Mouse (Mus musculus) forelimb bud, embryonic 11.5 days (tissue): ENCODE data around the gene Gm20604.
A peak's percentile ranks its signal among the peaks of the same experiment; 100 is the strongest.

Experiments used
- DNase-seq: peaks from one replicate; pipeline ENCODE4 v3.0.0-alpha.2; 2012; ENCODE audit warnings: low read depth, low spot score

Gm20604 gene

GRCm38 (mm10) chr12:102758403-102758756 is at the start of gene Gm20604:
Gene Gm20604 (minus strand): TSS chr12:102758672.
- no peak for DNase-seq

DNA sequence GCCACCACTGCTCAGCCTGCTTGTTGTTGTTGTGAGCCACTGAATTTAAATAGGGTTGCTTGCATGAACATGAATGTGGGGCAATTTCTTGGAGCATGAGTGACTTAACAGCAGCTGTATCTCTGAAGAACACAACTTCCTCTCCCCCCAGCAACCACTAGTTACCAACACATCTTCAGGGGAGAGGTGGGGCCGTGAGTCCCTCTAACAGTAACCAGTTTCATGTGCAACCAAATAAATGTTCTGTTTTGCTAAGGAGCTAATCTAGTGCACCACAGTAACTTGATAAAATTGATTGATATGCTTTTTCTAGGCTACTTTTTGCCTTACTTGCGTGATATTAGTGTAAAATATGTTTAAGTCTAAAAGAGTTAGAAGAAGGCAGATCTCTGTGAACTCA is 41.1 kb upstream of the Gm20604 start:
- no peak for DNase-seq

GRCm38 (mm10) chr12:102787927-102788326 is 29.5 kb upstream of the Gm20604 start:
- no peak for DNase-seq

DNA sequence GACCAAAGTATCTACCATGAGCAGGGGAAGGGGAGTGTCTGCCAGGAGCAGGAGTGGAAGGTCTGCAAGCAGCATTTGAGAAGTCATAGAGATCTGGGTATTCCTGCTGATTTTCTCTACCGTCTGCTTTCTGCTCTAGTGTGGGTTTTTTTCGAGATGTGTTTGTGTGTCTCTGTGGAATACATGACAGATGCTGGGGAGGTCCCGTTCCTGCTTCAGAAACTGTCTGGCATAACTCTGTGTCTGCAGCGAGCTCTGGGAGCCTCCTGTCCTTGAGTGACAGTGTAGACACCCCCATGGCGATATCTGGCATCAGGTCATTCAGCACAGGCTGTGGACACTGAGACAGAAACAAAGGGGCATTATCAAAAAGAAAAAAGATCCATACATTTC is 27.1 kb upstream of the Gm20604 start:
- DNase-seq: no peak

GRCm38 (mm10) chr12:102784899-102785592 is 26.6 kb upstream of the Gm20604 start:
- no peak for DNase-seq

DNA sequence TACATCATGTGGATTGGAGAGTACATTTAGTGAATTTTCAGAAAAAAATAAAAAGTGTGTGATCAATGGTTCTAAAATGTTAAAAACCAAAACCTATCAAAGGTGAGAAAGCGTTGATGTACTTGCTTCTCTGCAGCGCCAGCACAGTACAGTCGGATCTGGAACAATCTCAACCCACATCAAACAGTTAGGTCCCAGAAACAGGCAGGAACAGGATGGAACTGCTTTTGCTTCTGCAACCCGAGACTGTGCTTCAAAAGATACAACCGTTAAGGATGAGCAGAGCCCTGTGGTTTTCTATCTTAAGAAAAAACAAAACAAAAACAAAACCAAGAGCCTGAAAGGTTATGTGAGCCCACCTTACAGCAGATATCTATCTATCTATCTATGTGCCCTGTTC is 24.4 kb upstream of the Gm20604 start:
- DNase-seq: no peak

DNA sequence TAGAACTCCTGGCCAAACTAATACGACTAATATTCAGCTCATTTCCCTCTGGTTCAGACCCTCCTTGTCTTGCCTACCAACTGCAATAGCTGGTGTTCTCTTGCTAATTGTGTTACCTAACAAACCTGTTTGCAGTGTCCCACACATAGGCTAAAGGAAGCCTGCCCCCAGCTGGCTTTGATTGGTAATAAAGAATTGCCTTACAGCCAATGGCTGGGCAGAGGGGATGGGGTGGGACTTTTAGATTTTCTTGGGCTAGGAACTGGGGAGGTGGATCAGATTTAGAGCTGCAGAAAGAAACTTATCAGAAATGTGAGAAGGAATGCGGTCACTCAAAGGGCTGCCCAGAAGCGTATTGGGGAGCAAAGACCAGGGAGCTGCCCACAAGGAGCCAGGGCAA is 21.0 kb upstream of the Gm20604 start:
- no peak for DNase-seq

GRCm38 (mm10) chr12:102778151-102778550 is 19.7 kb upstream of the Gm20604 start:
- DNase-seq: no peak

- no peak for DNase-seq
Measured at GRCm38 (mm10) chr12:102776035-102776434, 17.6 kb upstream of the Gm20604 start.

DNA sequence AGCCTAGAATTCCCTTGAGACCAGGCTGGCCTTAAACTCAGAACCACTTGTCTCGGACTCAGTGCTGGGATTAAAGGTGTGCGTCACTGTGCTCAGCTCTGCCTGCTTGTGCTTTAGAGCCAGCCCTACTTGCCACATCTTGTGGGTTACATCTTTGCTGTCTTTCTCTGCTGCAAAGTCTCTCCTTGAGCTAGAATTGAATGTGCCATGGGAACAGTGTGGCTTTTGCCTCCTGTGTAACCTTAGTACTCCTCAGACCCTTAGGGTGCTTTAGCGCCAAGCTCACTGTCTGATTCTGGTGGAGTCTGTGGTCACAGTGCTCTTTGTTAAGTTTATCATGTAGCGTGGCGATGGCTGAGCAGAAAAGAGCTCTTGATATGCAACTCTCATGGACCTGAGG is 14.2 kb upstream of the Gm20604 start:
- DNase-seq: no peak

- DNase-seq: no peak
Measured at GRCm38 (mm10) chr12:102771601-102772000, 13.1 kb upstream of the Gm20604 start.

DNA sequence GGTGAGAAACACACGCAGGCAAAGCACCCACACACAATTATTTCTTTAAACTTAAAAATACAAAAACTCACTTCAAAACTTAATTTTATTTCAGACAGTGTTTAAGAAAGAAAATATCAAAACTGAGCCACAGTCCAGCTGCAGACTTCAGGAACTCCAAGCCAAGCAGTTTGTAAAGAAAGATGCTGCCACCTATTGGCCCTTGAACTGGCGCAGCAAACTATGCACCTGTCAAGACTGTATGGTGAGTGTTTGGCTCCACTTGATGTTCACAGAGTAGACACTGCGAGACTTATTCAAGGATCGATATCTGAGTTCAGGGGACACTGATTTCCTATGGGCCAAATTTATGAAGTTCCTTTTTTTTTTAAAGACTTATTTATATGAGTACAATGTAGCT is 10.5 kb upstream of the Gm20604 start:
- DNase-seq: no peak

GRCm38 (mm10) chr12:102763696-102764095 is 5.2 kb upstream of the Gm20604 start:
- DNase-seq: no peak

GRCm38 (mm10) chr12:102761668-102762067 is 3.2 kb upstream of the Gm20604 start:
- no peak for DNase-seq

DNA sequence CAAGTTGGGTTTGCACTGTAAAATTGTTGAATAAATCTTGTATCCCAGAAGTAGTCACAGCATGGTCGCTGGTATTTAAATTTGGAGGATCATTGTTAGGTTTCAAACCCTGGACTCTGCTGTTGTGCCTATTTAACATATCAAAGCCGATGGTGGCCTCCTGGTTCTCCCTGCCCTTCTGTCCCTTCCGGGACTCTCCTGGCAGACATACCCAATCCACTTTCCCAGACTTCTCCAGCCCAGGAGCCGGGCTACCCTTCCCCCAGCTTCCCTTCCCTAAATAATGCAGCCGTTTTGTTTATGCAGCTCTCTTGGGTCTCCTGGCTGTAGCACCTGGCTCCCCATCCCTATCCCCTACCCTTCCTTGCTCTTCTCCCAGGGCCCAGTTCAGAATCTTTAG is 464 bp upstream of the Gm20604 start:
- no peak for DNase-seq

- DNase-seq: peak; percentile 97
Measured at GRCm38 (mm10) chr12:102757689-102758402, 626 bp downstream of the Gm20604 start, which contains the start of the genes Gm28051, Gon7 and Ubr7. Gene Gm28051 (minus strand): TSS chr12:102757765. Gene Gon7 (minus strand): TSS chr12:102757803. Gene Ubr7 (plus strand): TSS chr12:102757967.

DNA sequence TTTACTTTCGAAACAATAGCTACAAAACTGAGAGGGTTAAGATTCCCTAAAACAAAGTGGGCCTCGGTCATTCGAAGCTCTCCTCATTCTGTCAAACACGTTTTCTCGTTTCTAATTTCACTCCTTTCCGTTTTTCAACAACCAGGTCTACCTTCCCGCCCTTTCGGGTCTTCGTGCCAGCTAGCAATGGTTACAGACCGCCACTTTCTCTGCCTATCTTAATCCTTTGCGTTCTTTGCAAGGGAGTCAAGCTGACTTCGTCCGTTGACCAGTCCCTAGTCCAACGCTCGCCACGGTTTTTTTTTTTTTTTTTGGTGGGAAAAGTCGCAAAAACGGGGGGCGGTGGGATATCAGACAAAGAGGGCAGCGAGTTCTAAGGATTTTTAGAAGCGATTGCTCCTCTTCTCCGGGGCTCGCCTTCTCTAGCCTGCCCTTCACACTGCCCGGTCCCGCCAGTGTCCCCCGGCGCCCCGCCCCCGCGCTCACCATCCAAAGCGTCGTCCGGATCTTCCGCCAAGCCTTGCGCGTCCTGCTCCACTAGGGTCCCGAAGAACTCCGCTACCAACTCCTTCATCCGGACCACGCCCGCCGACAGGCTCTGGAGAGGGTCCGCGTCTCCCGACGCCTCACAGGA is 1.3 kb downstream of the Gm20604 start:
- peak; percentile 16 for DNase-seq

GRCm38 (mm10) chr12:102756304-102756703 is 2.2 kb downstream of the Gm20604 start:
- DNase-seq: no peak

DNA sequence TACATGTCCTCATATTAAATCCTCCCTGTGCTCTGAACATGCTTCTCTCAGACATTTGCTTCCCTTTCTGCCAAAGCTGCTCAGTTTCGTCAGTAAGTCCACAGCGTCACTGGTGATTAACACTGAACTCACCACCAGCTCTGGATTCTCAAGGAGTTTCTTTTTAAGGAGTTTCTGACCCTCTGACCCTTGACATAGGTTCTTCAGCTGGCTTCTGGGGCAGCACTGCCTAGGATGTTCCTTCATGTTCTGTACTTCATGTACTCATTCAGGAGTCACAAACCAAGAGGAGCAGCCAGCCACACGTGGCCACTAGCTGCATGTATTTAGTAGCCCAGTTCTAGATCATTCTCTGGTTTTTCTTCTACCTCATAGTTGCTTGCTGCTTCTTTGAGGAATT is 10.2 kb downstream of the Gm20604 start:
- no peak for DNase-seq

DNA sequence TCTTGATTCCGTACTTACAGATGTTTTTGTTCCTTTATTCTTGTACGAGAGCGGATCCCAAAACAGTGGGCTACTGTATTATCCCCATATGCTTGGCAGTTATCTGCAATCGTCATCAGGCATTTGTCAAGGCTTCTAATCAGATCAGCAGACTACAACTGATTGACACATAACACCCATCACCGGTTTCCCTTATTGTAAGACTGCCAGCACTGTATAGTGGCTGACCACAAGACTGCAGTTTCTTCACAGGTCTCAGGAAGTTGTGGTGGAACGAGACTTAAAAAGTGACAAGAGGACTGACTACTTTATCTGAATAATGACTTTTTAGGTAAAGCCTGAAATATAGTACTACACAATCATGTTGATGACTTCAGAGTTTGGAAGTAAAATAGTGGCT is 13.6 kb downstream of the Gm20604 start:
- no peak for DNase-seq

DNA sequence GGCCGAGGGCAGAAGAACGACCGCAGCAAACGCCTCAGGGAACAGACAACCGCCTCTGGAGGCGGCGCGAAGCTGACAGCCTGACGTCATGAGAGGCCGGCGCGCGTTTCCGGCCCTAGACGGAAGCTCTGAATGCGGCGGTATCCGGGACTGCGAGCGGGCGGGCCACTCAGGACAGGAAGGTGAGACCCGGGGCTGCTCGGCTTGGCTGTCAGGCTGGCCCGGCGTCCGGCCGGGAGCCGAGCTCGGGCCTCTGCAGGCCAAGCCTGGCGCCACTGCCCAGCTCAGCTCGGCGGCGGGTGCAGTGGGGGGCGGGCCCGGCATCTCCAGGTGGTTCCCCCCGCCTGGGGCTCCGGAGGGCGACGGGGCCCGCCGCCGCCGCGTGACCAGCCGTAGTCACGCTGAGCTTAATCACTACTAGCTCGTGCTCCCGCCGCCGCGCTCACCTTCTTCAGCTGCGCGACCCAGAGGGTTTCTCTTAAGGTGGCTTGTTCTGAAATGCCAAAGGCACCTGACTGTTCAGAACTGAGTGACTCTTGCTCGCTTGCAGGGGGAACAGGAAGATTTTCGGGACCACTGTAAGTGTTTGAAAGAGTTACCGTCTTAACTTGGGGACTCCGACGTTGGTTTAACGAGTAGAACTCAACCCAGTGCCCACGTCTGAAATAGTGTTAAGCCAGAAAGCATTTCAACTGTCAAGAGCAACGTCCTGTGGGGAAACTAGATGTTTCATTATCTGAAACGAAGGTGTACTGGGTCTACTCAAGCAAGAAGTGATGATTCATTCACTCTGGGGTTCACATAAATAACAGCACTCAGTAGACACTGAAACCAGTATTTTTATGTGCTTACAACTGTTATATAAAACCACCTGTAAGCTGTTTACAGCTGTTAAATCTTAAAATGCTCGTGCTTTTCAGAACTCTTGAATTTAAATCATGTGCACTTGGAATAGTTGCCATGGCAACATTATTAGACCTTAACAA is 14.6 kb downstream of the Gm20604 start, which contains the start of the genes Moap1 and Tmem251:
TSS of gene Moap1 (minus strand) at position 73 of the 986 bp plus-strand sequence.
TSS of gene Tmem251 (plus strand) at position 174 of the 986 bp plus-strand sequence.
- DNase-seq: peak; percentile 82
